Mouse (Mus musculus) adrenal gland, postnatal 14 days (tissue): Measurements from ENCODE around the gene Pla2g16. TPM values are rescaled to one million over a fixed set of nuclear protein-coding genes. Genes with fewer than 3 reads are reported as not detected.

Experiments
- DNase-seq: peaks from one replicate; pipeline ENCODE4 v3.0.0; 2021; ENCODE audit warnings: mixed read lengths
- total RNA-seq: library from RNA; stranded (reverse); gene quantifications from 2 replicates; pipeline ENCODE4 v1.2.3, GENCODE M21; 2021

The Pla2g16 gene
- total RNA-seq, 1 experiment from 2014 or later, result 79.7 TPM

GRCm38 (mm10) chr19:7613151-7613550 is 55.9 kb downstream of the Pla2g16 start:
- no peak for DNase-seq

- DNase-seq, result no peak
These were observed 59.1 kb downstream of the Pla2g16 start for GRCm38 (mm10) chr19:7616231-7616930.

- DNase-seq, result no peak
These were observed 59.8 kb downstream of the Pla2g16 start for GRCm38 (mm10) chr19:7617085-7617484.

- peak; percentile 74 for DNase-seq
These were observed 60.4 kb downstream of the Pla2g16 start for GRCm38 (mm10) chr19:7617696-7618095.

GRCm38 (mm10) chr19:7633021-7633420 is 75.8 kb downstream of the Pla2g16 start:
- DNase-seq, result no peak

- no peak for DNase-seq
These were observed 76.5 kb downstream of the Pla2g16 start for GRCm38 (mm10) chr19:7633786-7634185.

Other genes starting within 250 kb of the Pla2g16 start
- gene Mark2, start 215.6 kb upstream of the Pla2g16 start, total RNA-seq, result 70.0 and 85.3 TPM in 2 replicates
- gene Spindoc, start 174.5 kb upstream of the Pla2g16 start, total RNA-seq, result 23.8 and 30.4 TPM in 2 replicates
- 29.0 and 32.4 TPM in 2 replicates for gene 2700081O15Rik, start 139.8 kb upstream of the Pla2g16 start, total RNA-seq
- gene Rtn3, start 74.2 kb upstream of the Pla2g16 start, total RNA-seq, result 127 and 134 TPM in 2 replicates
- 95.0 and 101 TPM in 2 replicates for gene Atl3, start 63.4 kb upstream of the Pla2g16 start, total RNA-seq
- 15.7 and 20.8 TPM in 2 replicates for gene Lgals12, start 49.7 kb downstream of the Pla2g16 start, total RNA-seq
- gene Hrasls5, start 55.1 kb downstream of the Pla2g16 start, total RNA-seq, result 0.67 TPM in 1 of 2 replicates, not detected in the other
- not detected in 2 replicates for gene Slc22a19, start 153.9 kb downstream of the Pla2g16 start, total RNA-seq
- gene Slc22a26, start 245.2 kb downstream of the Pla2g16 start, total RNA-seq, result 1.1 TPM in 1 of 2 replicates, not detected in the other